Mouse (Mus musculus) C2C12 (cell line): ENCODE measurements at regions not wholly inside any gene's neighbourhood (a gene's known extent, or its start where the extent isn't known, plus 50 kb on each side); places are given as distances from the start of the nearest gene placed in this dataset.

Experiments
- H3K27me3 ChIP-seq: one replicate; pipeline ENCODE4 v1.6.1; 2011; ENCODE audit not compliant: control insufficient read depth, insufficient read depth, insufficient read length
- H3K36me3 ChIP-seq: one replicate; pipeline ENCODE4 v1.6.1; 2011; ENCODE audit not compliant: control insufficient read depth, insufficient read depth
- H3K4me3 ChIP-seq: one replicate; pipeline ENCODE4 v1.5.1; 2011; ENCODE audit warnings: mild to moderate bottlenecking, control low read depth; ENCODE audit not compliant: poor library complexity, insufficient read depth, severe bottlenecking
- H3K79me2 ChIP-seq: one replicate; pipeline ENCODE4 v1.6.1; 2011; ENCODE audit not compliant: control insufficient read depth, insufficient read depth
- H3K79me3 ChIP-seq: one replicate; pipeline ENCODE4 v1.6.1; 2011; ENCODE audit warnings: low read depth, control low read depth
- H3ac ChIP-seq: one replicate; pipeline ENCODE3; 2011; ENCODE audit warnings: low read depth; ENCODE audit not compliant: control insufficient read depth, insufficient read length
- CEBPB ChIP-seq: IDR thresholded peaks from one replicate; pipeline ENCODE4 v1.6.1; 2011; ENCODE audit warnings: low read depth, mild to moderate bottlenecking, control low read depth, moderate library complexity
- CTCF ChIP-seq: IDR thresholded peaks from one replicate; pipeline ENCODE4 v1.5.1; 2011; ENCODE audit not compliant: control insufficient read depth, insufficient read depth, insufficient read length
- FOSL1 ChIP-seq: IDR thresholded peaks from one replicate; pipeline ENCODE4 v1.8.0; 2011; ENCODE audit warnings: mild to moderate bottlenecking, low read length; ENCODE audit not compliant: poor library complexity, insufficient read depth, severe bottlenecking
- MAX ChIP-seq: IDR thresholded peaks from one replicate; pipeline ENCODE4 v1.6.1; 2011; ENCODE audit warnings: mild to moderate bottlenecking, control low read depth
- MYOD1 ChIP-seq: IDR thresholded peaks from one replicate; pipeline ENCODE4 v1.6.1; 2011; ENCODE audit warnings: low read depth; ENCODE audit not compliant: control insufficient read depth, insufficient read length
- MYOG ChIP-seq: IDR thresholded peaks from one replicate; pipeline ENCODE4 v1.6.1; 2011; ENCODE audit not compliant: control insufficient read depth, insufficient read length; ENCODE audit errors: extremely low read depth
- USF1 ChIP-seq: IDR thresholded peaks from one replicate; pipeline ENCODE4 v1.6.1; 2011; ENCODE audit warnings: low read depth, mild to moderate bottlenecking, control low read depth, moderate library complexity

DNA sequence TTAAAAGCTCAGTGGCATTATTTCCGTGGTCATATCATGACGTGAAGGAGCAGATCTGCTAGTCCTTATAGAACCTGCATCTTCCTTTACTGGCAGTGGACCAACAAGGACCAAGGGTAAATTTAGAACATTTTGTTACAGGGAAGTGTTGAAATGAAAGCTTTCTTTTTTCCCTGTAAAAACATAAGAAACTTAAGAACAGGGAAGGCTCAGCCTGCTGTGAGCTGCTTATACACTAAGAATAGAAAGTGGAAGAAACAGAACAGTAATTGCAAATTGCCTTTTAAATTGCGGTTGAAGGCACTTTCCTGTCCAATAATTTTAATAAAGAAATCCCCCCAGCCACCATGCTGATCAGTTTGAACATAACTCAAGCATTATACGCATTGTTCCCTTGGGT lies 140.4 kb downstream of the Lca5 start:
- TF ChIP-seq MAX (no peak), MYOD1 (no peak), USF1 (no peak), FOSL1 (no peak), CTCF (no peak), CEBPB (no peak), MYOG (no peak)
- Histone ChIP-seq H3K4me3 (no peak overlapping the region), H3K79me3 (no peaks in the 10 kb centered on the region), H3ac (no peak overlapping the region), H3K36me3 (no peaks in the 10 kb centered on the region), H3K79me2 (no peaks in the 10 kb centered on the region), H3K27me3 (no peaks in the 10 kb centered on the region)

DNA sequence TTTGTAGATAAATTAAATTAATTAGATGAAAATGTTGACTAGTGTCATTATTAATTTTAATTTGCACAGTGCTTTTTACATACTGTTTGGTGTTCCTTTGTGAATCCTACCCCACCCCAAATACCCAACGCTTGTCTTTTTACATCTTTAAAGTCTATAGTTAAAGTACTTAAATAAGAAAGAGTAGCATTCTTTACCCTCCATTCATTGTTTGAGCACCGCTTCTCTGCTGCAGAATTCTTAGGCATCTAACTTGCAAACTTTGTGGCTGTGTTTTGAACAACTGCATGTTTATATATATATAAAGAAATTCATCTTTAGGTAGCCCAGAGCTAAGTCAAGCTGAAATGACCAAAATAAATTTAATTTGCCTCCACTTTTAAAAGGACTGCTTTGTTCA lies 140.9 kb downstream of the Lca5 start:
- H3K79me3 ChIP-seq: no peaks in the 10 kb centered on the region
- no peak overlapping the region for H3ac ChIP-seq
- no peaks in the 10 kb centered on the region for H3K36me3 ChIP-seq
- H3K79me2 ChIP-seq: no peaks in the 10 kb centered on the region
- no peak for TF ChIP-seq USF1
- TF ChIP-seq FOSL1: no peak
- no peak for TF ChIP-seq MYOD1
- H3K4me3 ChIP-seq: no peak overlapping the region
- H3K27me3 ChIP-seq: no peaks in the 10 kb centered on the region

DNA sequence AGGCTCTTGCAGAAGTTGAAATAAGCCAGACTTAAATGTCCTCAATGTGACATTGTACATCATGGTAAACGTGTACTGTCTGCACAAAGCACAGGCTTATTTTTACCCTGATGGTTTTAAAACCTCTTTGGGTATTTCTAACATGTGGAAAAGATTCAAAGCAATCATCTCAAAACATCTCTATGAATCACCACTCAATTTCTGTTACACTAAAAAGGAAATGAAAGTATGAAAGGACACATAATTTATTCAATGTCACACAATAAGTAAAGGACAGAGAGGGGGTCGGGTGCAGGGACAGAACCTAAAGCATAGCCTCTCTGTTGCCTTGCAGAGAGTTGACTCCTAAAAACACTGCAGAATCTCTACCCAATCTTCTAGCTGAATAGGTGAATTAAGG lies 141.3 kb downstream of the Lca5 start:
- Histone ChIP-seq H3K27me3 (no peaks in the 10 kb centered on the region), H3K4me3 (no peak overlapping the region), H3K79me3 (no peaks in the 10 kb centered on the region), H3K36me3 (no peaks in the 10 kb centered on the region), H3ac (no peak overlapping the region), H3K79me2 (no peaks in the 10 kb centered on the region)
- TF ChIP-seq MAX: no peak
- TF ChIP-seq CEBPB: no peak
- no peak for TF ChIP-seq CTCF
- TF ChIP-seq USF1: no peak

DNA sequence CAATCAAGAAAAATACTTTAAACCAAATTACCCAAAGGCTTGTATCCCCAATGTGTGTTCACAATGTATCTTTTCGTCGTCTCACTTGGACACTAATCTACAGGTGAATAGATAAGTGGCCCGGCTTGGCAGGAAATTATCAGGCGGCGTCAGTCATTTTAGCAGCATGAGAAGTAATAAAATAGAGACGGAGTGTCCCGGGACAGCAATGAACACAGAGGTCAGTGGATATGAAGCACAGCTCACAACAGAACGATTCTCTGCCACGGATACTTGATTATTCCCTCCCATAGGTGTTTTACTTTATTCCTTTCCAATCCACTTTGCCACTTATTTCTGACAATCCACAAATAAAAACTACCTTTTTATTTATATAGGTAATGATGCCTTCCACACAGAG lies 145.5 kb downstream of the Lca5 start:
- no peaks in the 10 kb centered on the region for H3K36me3 ChIP-seq
- H3K79me3 ChIP-seq: no peaks in the 10 kb centered on the region

DNA sequence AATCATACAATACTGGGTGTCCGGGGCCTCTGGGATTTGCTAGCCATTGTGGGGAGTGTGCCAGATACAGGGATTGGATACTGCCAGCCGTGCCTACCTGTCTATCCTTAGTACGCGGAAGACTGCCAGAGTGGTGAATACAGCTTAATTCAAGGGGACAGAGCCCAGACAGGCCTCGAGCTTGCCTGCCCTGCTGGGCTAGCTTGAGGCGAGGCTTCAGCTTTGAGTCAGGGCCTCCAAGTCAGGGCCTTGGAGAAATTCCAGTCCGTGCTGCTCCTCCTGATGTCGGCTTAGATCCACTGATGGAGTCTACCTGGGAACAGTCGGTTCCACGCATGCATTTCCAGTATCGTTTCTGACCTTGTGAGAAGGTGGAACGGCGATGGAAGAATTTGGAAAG lies 146.5 kb downstream of the Lca5 start:
- Histone ChIP-seq H3K27me3 (no peaks in the 10 kb centered on the region), H3K79me2 (no peaks in the 10 kb centered on the region), H3ac (no peak overlapping the region), H3K36me3 (no peaks in the 10 kb centered on the region), H3K4me3 (no peak overlapping the region), H3K79me3 (no peaks in the 10 kb centered on the region)
- TF ChIP-seq MYOD1 (no peak), MYOG (no peak), MAX (no peak), CTCF (no peak), FOSL1 (no peak), CEBPB (no peak), USF1 (no peak)

More for the DNA sequence above, 145.5 kb downstream of the Lca5 start:
- no peaks in the 10 kb centered on the region for H3K79me2 ChIP-seq
- no peak overlapping the region for H3ac ChIP-seq
- no peak overlapping the region for H3K4me3 ChIP-seq
- no peaks in the 10 kb centered on the region for H3K27me3 ChIP-seq
- TF ChIP-seq MAX (no peak), FOSL1 (no peak), MYOD1 (no peak), CEBPB (no peak), MYOG (no peak), CTCF (no peak), USF1 (no peak)

DNA sequence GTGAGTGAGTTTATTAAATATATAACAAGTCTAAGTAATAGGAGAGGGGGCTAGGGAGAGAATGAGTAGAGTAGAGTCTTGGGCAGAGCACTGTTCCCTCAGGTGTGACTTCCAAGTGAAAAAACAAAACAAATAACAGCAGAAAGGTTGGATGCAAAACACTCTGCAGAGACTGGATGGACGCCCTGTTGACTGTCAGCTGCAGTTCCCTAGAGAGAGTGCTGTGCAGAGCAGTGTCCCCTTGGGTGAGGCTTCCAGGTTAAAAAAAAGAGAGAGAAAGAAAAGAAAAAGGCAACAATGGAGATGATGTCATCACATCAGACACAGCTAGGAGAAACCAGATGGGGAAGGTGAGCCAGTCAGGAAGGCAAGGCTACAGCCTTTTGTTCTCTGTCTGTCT lies 137.6 kb upstream of the Hmgn3 start:
- no peaks in the 10 kb centered on the region for H3K79me2 ChIP-seq
- no peak for TF ChIP-seq CEBPB
- no peak for TF ChIP-seq CTCF
- TF ChIP-seq MYOD1: no peak
- no peaks in the 10 kb centered on the region for H3K79me3 ChIP-seq
- H3K36me3 ChIP-seq: no peaks in the 10 kb centered on the region
- no peak overlapping the region for H3ac ChIP-seq
- H3K4me3 ChIP-seq: no peak overlapping the region
- H3K27me3 ChIP-seq: no peaks in the 10 kb centered on the region

DNA sequence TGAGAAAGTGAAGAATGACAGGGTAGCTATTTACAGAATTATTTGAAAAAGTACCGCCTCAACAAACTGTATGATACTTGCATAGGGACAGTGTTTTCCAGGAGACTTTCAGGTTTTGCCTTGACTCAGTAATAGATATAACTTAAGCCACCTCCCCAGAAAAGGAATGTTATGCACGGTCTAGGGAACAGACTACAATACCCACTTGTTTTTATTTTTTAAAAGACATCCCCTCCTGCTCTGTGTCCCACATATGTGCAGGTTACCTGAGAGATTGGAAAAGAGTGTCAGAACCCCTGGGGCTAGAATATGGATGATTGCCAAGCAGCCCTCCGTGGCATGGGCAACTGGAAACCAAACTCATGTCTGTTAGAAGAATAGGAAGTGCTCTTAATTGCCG lies 137.2 kb upstream of the Hmgn3 start:
- Histone ChIP-seq H3K4me3 (no peak overlapping the region), H3K27me3 (no peaks in the 10 kb centered on the region), H3K36me3 (no peaks in the 10 kb centered on the region), H3K79me3 (no peaks in the 10 kb centered on the region), H3K79me2 (no peaks in the 10 kb centered on the region), H3ac (no peak overlapping the region)
- TF ChIP-seq USF1 (no peak), MAX (no peak), FOSL1 (no peak), MYOG (no peak), MYOD1 (no peak), CEBPB (no peak), CTCF (no peak)
